Mouse (Mus musculus) heart, adult 2 months (tissue): ENCODE results near the gene Rps21. TPM values are rescaled to one million over a fixed set of nuclear protein-coding genes. Genes with fewer than 3 reads are reported as not detected.

ENCODE experiments used
- DNase-seq, 2 experiments: peaks; one replicate each; pipeline ENCODE4 v3.0.0; 2021
- H3K27ac ChIP-seq: fragments of 200-600 bp; 2 replicates; pipeline ENCODE4 v1.8.1; 2022
- H3K27me3 ChIP-seq: fragments of 200-500 bp; 2 replicates; pipeline ENCODE4 v1.6.1; 2012; ENCODE audit warnings: mild to moderate bottlenecking, low read length, inconsistent platforms, mixed read lengths; ENCODE audit not compliant: control insufficient read depth, insufficient read depth
- H3K36me3 ChIP-seq: fragments of 200-500 bp; 2 replicates; pipeline ENCODE4 v1.6.1; 2012; ENCODE audit warnings: low read length, inconsistent platforms; ENCODE audit not compliant: control insufficient read depth, insufficient read depth
- H3K4me1 ChIP-seq: fragments of 200-500 bp; 2 replicates; pipeline ENCODE4 v1.6.1; 2011; ENCODE audit warnings: low read length; ENCODE audit not compliant: control insufficient read depth, insufficient read depth
- H3K4me3 ChIP-seq: fragments of 200-600 bp; 2 replicates; pipeline ENCODE4 v1.8.1; 2022
- H3K79me2 ChIP-seq: fragments of 200-500 bp; replicated peaks from 2 replicates; pipeline ENCODE4 v1.6.1; 2012; ENCODE audit warnings: mild to moderate bottlenecking, inconsistent platforms, low read length, moderate library complexity, mixed read lengths; ENCODE audit not compliant: control insufficient read depth, insufficient read depth
- H3K9ac ChIP-seq: fragments of 200-500 bp; 2 replicates; pipeline ENCODE4 v1.6.1; 2012; ENCODE audit warnings: low read depth, mild to moderate bottlenecking, control low read depth, inconsistent platforms, low read length, mixed read lengths
- CTCF ChIP-seq: fragments of 200-600 bp; IDR thresholded peaks from 2 replicates; pipeline ENCODE4 v1.8.1; 2022; ENCODE audit warnings: antibody characterized with exemption, mild to moderate bottlenecking, moderate library complexity
- EP300 ChIP-seq: fragments of 200-500 bp; IDR thresholded peaks from 2 replicates; pipeline ENCODE4 v1.6.1; 2011; ENCODE audit warnings: low read depth, low read length, control low read depth; ENCODE audit not compliant: insufficient read depth
- POLR2A ChIP-seq: fragments of 200-500 bp; IDR thresholded peaks from 2 replicates; pipeline ENCODE4 v1.6.1; 2011; ENCODE audit warnings: mild to moderate bottlenecking, low read depth, low read length, control low read depth; ENCODE audit not compliant: insufficient read depth
- WGBS: fragments of 180-500 bp; shearing (Covaris S2); methylation state at CpG from one replicate; pipeline ENCODE4 v1.1.7; 2018; 5-methylcytosine and 5-hydroxymethylcytosine counted together
- intact Hi-C: fragments of 180-260 bp; cut with DNase I; formaldehyde crosslinking; loops from one replicate; pipeline ENCODE4 v1.15.1; 2025
- microRNA-seq, 2 experiments: library from miRNA; unstranded; fragments of <30 nt; microRNA quantifications; one replicate each; pipeline ENCODE4 v1.2.0; 2021
- polyA plus RNA-seq: library from polyadenylated mRNA; depleted of rRNA; stranded (reverse); fragments of >200 nt; gene quantifications from 2 replicates; pipeline ENCODE4 v1.2.3, GENCODE M21; 2012; rRNA removed
- total RNA-seq, 2 experiments: library from RNA; stranded (reverse); gene quantifications; 2 replicates each; pipeline ENCODE4 v1.2.3; 2021

The Rps21 gene
- total and polyA plus RNA-seq, 3 experiments = 506 to 1,183 (median 570) TPM

GRCm38 (mm10) chr2:180304554-180304953 is 47.4 kb downstream of the Rps21 start:
- TF ChIP-seq CTCF (peak; percentile 38), POLR2A (no peak), EP300 (no peak)
- H3K9ac ChIP-seq = no peak overlapping the region
- peaks cover 2% of the 10 kb centered on the region for H3K4me1 ChIP-seq
- intact Hi-C loops = no loop called here
- WGBS = 68% methylated on average over 4 of the region's 4 CpGs
- no peaks in the 10 kb centered on the region for H3K27me3 ChIP-seq
- no peak overlapping the region for H3K4me3 ChIP-seq
- no peak for DNase-seq
- no peaks in the 10 kb centered on the region for H3K36me3 ChIP-seq
- no peaks in the 10 kb centered on the region for H3K79me2 ChIP-seq
- no peak overlapping the region for H3K27ac ChIP-seq

DNA sequence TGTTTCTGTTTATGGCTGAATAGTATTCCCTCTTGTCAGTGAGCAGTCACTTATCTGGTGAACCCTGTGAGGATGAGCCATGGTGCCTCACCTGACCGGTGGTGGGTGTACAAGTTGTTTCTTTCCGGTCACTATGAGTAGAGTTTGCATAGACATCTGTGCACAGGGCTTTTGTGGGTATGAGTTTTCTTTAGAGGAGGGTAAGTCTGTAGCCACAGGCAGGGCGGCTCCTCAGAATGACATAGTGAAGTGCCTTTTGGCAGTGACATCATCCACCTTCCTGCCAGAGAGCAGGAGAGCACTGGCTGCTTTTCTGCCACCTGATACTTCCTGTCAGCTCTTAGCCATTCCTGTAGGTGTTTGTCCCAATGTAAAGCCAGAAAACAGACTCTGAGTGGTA is 48.3 kb downstream of the Rps21 start:
- no peak for DNase-seq
- Histone ChIP-seq H3K27me3 (no peaks in the 10 kb centered on the region), H3K79me2 (no peaks in the 10 kb centered on the region), H3K4me1 (peaks cover 2% of the 10 kb centered on the region), H3K36me3 (no peaks in the 10 kb centered on the region), H3K4me3 (no peak overlapping the region), H3K27ac (no peak overlapping the region), H3K9ac (no peak overlapping the region)
- 78% methylated on average over 3 of the region's 3 CpGs for WGBS
- TF ChIP-seq EP300 (no peak), CTCF (no peak), POLR2A (no peak)
- intact Hi-C loops = no loop called here

- no peaks in the 10 kb centered on the region for H3K79me2 ChIP-seq
- H3K4me3 ChIP-seq = no peak overlapping the region
- H3K36me3 ChIP-seq = no peaks in the 10 kb centered on the region
- no peak overlapping the region for H3K9ac ChIP-seq
- H3K27ac ChIP-seq = no peak overlapping the region; the same call in 1 of the 2 replicates
- no peaks in the 10 kb centered on the region for H3K27me3 ChIP-seq
- no peak for TF ChIP-seq EP300
- no peak for TF ChIP-seq CTCF
- TF ChIP-seq POLR2A = no peak
- intact Hi-C loops = no loop called here
- DNase-seq = no peak
- peaks cover 2% of the 10 kb centered on the region for H3K4me1 ChIP-seq
- 68% methylated on average over 2 of the region's 2 CpGs for WGBS
These were observed 48.8 kb downstream of the Rps21 start for GRCm38 (mm10) chr2:180306009-180306408.

DNA sequence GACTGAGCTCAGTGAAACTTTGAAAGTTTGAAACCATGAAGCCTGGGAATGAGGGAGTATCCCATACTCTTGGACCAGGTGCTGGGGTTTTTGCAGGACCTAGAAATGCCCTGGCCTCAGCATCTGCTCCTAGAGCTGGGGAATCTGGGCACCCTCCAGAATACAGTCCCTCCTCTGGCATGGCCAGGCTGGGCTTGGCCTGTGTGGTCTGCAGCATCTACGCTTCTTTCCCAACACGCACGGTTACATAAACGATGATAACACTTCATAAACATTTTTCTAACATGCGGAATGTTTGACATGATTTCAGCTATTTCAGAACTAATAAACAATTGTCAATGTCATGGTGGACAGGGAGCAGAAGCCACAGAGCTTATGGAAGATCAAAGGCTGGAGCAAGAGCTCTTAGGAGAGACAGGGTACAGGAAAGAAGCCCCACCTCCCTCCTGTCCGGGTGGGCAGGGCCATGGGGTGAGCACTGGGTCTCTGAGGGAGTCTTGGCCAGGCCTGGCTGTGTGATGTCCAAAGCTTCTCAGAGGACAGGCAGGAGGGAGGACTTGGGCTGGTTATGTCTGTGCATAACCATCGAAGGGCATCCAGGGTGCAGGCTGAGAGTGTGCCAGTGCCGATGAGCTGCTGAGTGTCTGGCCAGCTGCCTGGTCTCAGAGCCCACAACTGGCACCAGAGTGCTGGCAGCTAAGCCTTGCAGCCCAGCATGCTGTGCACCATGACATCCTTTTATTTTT is 49.4 kb downstream of the Rps21 start:
- Histone ChIP-seq H3K36me3 (no peaks in the 10 kb centered on the region), H3K27ac (peak overlapping the region; percentile 64), H3K79me2 (no peaks in the 10 kb centered on the region), H3K4me1 (peaks cover 2% of the 10 kb centered on the region), H3K4me3 (no peak overlapping the region), H3K9ac (no peak overlapping the region), H3K27me3 (no peaks in the 10 kb centered on the region)
- peak; percentile 63 to 86 for DNase-seq
- TF ChIP-seq EP300 (peak; percentile 82), POLR2A (no peak), CTCF (no peak)
- WGBS = 58% methylated on average over 8 of the region's 8 CpGs
- intact Hi-C loops = no loop called here

DNA sequence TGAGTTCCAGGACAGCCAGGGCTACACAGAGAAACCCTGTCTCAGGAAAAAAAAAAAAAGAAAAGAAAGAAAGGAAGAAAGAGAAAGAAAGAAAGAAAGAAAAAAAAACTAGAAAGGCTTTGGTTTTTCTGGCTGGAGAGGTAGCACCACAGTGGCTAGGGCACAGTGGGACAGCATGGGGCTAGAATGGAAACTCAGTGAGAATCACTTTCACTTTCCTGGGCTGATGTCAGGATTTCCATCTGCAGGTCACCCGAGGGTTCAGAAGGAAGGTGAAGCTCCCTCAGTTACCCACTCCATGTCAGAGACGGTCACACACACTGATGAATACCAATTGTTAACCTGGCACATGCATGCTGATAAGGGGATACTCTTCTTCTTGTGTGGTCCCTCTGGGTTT is 50.5 kb downstream of the Rps21 start:
- no peak overlapping the region for H3K27ac ChIP-seq
- 41% methylated on average over 2 of the region's 2 CpGs for WGBS

More for the DNA sequence above, 50.5 kb downstream of the Rps21 start:
- DNase-seq = no peak
- H3K9ac ChIP-seq = no peak overlapping the region
- intact Hi-C loops = no loop called here
- H3K27me3 ChIP-seq = no peaks in the 10 kb centered on the region
- no peak overlapping the region for H3K4me3 ChIP-seq
- peaks cover 2% of the 10 kb centered on the region for H3K4me1 ChIP-seq
- TF ChIP-seq CTCF = no peak
- TF ChIP-seq POLR2A = no peak
- no peak for TF ChIP-seq EP300
- H3K36me3 ChIP-seq = no peaks in the 10 kb centered on the region
- H3K79me2 ChIP-seq = no peaks in the 10 kb centered on the region

Small RNAs within 50 kb of the gene (microRNA-seq; reads per million reads assigned to microRNA genes)
- 0 to 0.39 reads per million in 2 experiments for gene Mir3091

Other genes starting within 250 kb of the Rps21 start
- gene Lsm14b, start 232.4 kb upstream of the Rps21 start, total RNA-seq = 10 to 100 TPM; 60.1 to 71.4 TPM
- 41.2 and 47.6 TPM in 2 replicates for gene Lsm14b, start 232.4 kb upstream of the Rps21 start, polyA plus RNA-seq
- gene Psma7, start 214.9 kb upstream of the Rps21 start, total RNA-seq = 100 to 1,000 TPM; 140 to 162 TPM
- gene Psma7, start 214.9 kb upstream of the Rps21 start, polyA plus RNA-seq = 134 and 139 TPM in 2 replicates
- gene Ss18l1, start 214.9 kb upstream of the Rps21 start, total RNA-seq = 1 to 10 TPM; 1.9 to 2.0 TPM
- gene Ss18l1, start 214.9 kb upstream of the Rps21 start, polyA plus RNA-seq = 3.8 and 5.2 TPM in 2 replicates
- 10 to 100 TPM; 27.1 to 30.8 TPM for gene Mtg2, start 186.8 kb upstream of the Rps21 start, total RNA-seq
- gene Mtg2, start 186.8 kb upstream of the Rps21 start, polyA plus RNA-seq = 23.2 and 32.0 TPM in 2 replicates
- gene Hrh3, start 152.9 kb upstream of the Rps21 start, total RNA-seq = under 1 TPM in 1 of 2 experiments, not detected in 1; 0.21 TPM
- gene Hrh3, start 152.9 kb upstream of the Rps21 start, polyA plus RNA-seq = 0.06 TPM in 1 of 2 replicates, not detected in the other
- 10 to 100 TPM; 31.8 to 36.4 TPM for gene Osbpl2, start 138.1 kb upstream of the Rps21 start, total RNA-seq
- 27.6 and 38.5 TPM in 2 replicates for gene Osbpl2, start 138.1 kb upstream of the Rps21 start, polyA plus RNA-seq
- 10 to 100 TPM; 79.2 to 89.0 TPM for gene Adrm1, start 85.9 kb upstream of the Rps21 start, total RNA-seq
- 56.6 and 76.0 TPM in 2 replicates for gene Adrm1, start 85.9 kb upstream of the Rps21 start, polyA plus RNA-seq
- 100 to 1,000 TPM in 1 of 2 experiments, 10 to 100 TPM in 1; 66.3 to 104 TPM for gene Lama5, start 31.5 kb upstream of the Rps21 start, total RNA-seq
- 83.6 and 109 TPM in 2 replicates for gene Lama5, start 31.5 kb upstream of the Rps21 start, polyA plus RNA-seq
- 10 to 100 TPM; 11.2 to 14.3 TPM for gene Cables2, start 16.1 kb downstream of the Rps21 start, total RNA-seq
- 17.6 and 26.7 TPM in 2 replicates for gene Cables2, start 16.1 kb downstream of the Rps21 start, polyA plus RNA-seq
- gene Rbbp8nl, start 32.5 kb downstream of the Rps21 start, total RNA-seq = not detected
- gene Rbbp8nl, start 32.5 kb downstream of the Rps21 start, polyA plus RNA-seq = not detected in 2 replicates
- under 1 TPM; 0.63 to 0.89 TPM for gene Gata5, start 77.3 kb downstream of the Rps21 start, total RNA-seq
- 1.1 TPM in 2 replicates for gene Gata5, start 77.3 kb downstream of the Rps21 start, polyA plus RNA-seq
- not detected for gene Slco4a1, start 198.9 kb downstream of the Rps21 start, total RNA-seq
- gene Slco4a1, start 198.9 kb downstream of the Rps21 start, polyA plus RNA-seq = 0.26 and 0.94 TPM in 2 replicates
- gene Ntsr1, start 242.6 kb downstream of the Rps21 start, total RNA-seq = not detected
- gene Ntsr1, start 242.6 kb downstream of the Rps21 start, polyA plus RNA-seq = 0.09 TPM in 1 of 2 replicates, not detected in the other